ENCODE assay signal across 8 mouse cellular contexts in the genomic region with DNA sequence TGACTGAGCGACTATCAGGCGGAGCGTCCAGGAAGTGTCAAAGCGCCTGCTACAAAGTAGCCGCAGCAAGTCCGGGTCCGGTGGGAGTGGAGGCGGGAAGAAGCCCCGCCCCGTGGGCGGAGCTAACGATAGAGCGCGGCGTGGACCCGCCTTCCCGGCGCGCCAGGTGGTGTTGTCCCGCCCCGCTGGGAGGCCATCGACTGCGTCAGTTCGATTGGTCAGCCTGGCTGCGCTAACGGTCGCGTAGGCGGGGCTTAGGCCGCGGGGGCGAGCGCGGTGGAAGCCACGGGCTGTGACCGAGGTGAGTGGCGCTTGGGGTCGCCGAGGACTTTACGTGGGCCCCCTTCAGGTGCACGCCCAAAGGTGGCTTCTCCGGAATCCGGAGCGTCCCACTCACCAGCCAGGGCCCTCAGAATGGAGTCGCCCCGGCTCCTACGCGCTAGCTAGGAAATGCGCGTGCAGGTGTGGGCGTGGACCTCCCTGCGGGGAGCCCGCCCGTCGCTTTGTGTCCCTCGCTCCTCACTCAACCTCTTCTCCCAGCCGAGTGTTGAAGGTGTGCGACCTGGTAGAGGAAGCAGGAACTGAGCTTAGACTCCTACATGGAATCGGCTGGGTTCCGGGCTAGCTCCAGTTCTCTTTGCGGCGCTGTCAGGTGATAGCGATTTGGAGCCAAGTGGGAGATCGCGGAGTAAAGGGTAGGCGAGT. TPM values are rescaled to one million over a fixed set of nuclear protein-coding genes. Genes with fewer than 3 reads are reported as not detected.
A peak's percentile ranks its signal among the peaks of the same experiment; 100 is the strongest.
DNase-seq lines count a peak whose midpoint lies in the region; ATAC-seq lines count a peak whose summit lies in the region.

A gene (plus strand): TSS at position 178 of the 705 bp plus-strand sequence.

- no peaks in the 10 kb centered on the region for H3K27me3 ChIP-seq in heart, embryonic 14.5 days (ENCODE audit: control insufficient read depth, insufficient read depth, low read length)
- H3K27me3 ChIP-seq in liver, embryonic 13.5 days, result no peaks in the 10 kb centered on the region
- no peaks in the 10 kb centered on the region for H3K27me3 ChIP-seq in stomach, embryonic 16.5 days (ENCODE audit: control insufficient read depth, insufficient read depth, low read length)

- peak within 1 kb of the TSS; percentile 70 for H3K4me2 ChIP-seq in heart, embryonic 14.5 days (ENCODE audit: low read length)
- peak within 1 kb of the TSS; percentile 75 for H3K4me2 ChIP-seq in liver, embryonic 13.5 days
- H3K4me2 ChIP-seq in stomach, embryonic 16.5 days (ENCODE audit: low read depth, low read length), result peak within 1 kb of the TSS; percentile 81

- H3K27ac ChIP-seq in brown adipose tissue, adult 24 weeks (replicated peaks; ENCODE audit: low read depth, low read length), result peak within 1 kb of the TSS; percentile 35; the same call in 1 of the 2 replicates
- peak within 1 kb of the TSS; percentile 40 to 58 for H3K27ac ChIP-seq in heart, embryonic 14.5 days (replicated peaks in 1 of 2; ENCODE audit: control insufficient read depth in 1 of 2, insufficient read depth in 1 of 2, low read depth in 2 of 2, low read length in 2 of 2)
- peak within 1 kb of the TSS; percentile 99 for H3K27ac ChIP-seq in liver, embryonic 13.5 days
- H3K27ac ChIP-seq in stomach, embryonic 16.5 days (ENCODE audit: low read length), result peak within 1 kb of the TSS; percentile 74

- H3K36me3 ChIP-seq in heart, embryonic 14.5 days (ENCODE audit: control insufficient read depth, insufficient read depth, low read length), result 0 out of 2 replicates have a peak, but pooled peaks cover 7% of the 10 kb centered on the region
- peaks cover 19% of the 10 kb centered on the region for H3K36me3 ChIP-seq in liver, embryonic 13.5 days
- 0 out of 2 replicates have a peak, but pooled peaks cover 3% of the 10 kb centered on the region for H3K36me3 ChIP-seq in stomach, embryonic 16.5 days (ENCODE audit: control insufficient read depth, insufficient read depth, low read length)

- DNase-seq in CD4-positive, CD25-positive, alpha-beta regulatory T cell, adult 2 months (ENCODE audit: low read depth, low spot score), result peak; percentile 98
- DNase-seq in fat pad, adult 2 months (ENCODE audit: extremely low read depth, low read depth, low spot score), result peak; percentile 43
- DNase-seq in kidney, postnatal 14 days, result peak; percentile 98
- peak; percentile 96 for DNase-seq in liver, embryonic 13.5 days
- peak; percentile 94 for DNase-seq in neural tube, embryonic 10.5 days (ENCODE audit: extremely low spot score, low spot score)

- WGBS in heart, embryonic 14.5 days, result under 1% methylated on average over 66 of the region's 66 CpGs
- under 1% methylated on average over 66 of the region's 66 CpGs for WGBS in liver, embryonic 13.5 days (ENCODE audit: insufficient replicate concordance)
- under 1% methylated on average over 65 of the region's 66 CpGs for WGBS in stomach, embryonic 16.5 days

- H3K4me1 ChIP-seq in brown adipose tissue, adult 24 weeks (ENCODE audit: control insufficient read depth, insufficient read depth, insufficient read length, low read length), result no peaks in the 10 kb centered on the region
- H3K4me1 ChIP-seq in heart, embryonic 14.5 days (ENCODE audit: control insufficient read depth in 2 of 2, insufficient read depth in 2 of 2, low read length in 2 of 2), result peaks cover 3 to 10% of the 10 kb centered on the region in 2 experiments; a peak in 3 of 4 replicates
- peaks cover 63% of the 10 kb centered on the region for H3K4me1 ChIP-seq in liver, embryonic 13.5 days (replicated peaks)
- peaks cover 10% of the 10 kb centered on the region; the same call in 1 of the 2 replicates for H3K4me1 ChIP-seq in stomach, embryonic 16.5 days (ENCODE audit: control insufficient read depth, insufficient read depth, low read length)

- H3K4me3 ChIP-seq in brown adipose tissue, adult 24 weeks (ENCODE audit: insufficient read depth, low read depth, low read length), result peak within 1 kb of the TSS; percentile 85
- H3K4me3 ChIP-seq in heart, embryonic 14.5 days (ENCODE audit: control insufficient read depth in 1 of 2, insufficient read depth in 1 of 2, low read depth in 1 of 2, low read length in 2 of 2), result peak within 1 kb of the TSS; percentile 63 to 94
- peak within 1 kb of the TSS; percentile 81 for H3K4me3 ChIP-seq in liver, embryonic 13.5 days (replicated peaks)
- H3K4me3 ChIP-seq in stomach, embryonic 16.5 days (replicated peaks; ENCODE audit: low read length), result peak within 1 kb of the TSS; percentile 92

- peak within 1 kb of the TSS; percentile 88 for H3K9ac ChIP-seq in heart, embryonic 14.5 days (ENCODE audit: low read length)
- peak within 1 kb of the TSS; percentile 85 for H3K9ac ChIP-seq in liver, embryonic 13.5 days
- H3K9ac ChIP-seq in stomach, embryonic 16.5 days (ENCODE audit: low read length), result peak within 1 kb of the TSS; percentile 84

- no peaks in the 10 kb centered on the region for H3K9me3 ChIP-seq in heart, embryonic 14.5 days (ENCODE audit: control insufficient read depth, low read length)
- H3K9me3 ChIP-seq in liver, embryonic 13.5 days (replicated peaks), result no peaks in the 10 kb centered on the region
- no peaks in the 10 kb centered on the region for H3K9me3 ChIP-seq in stomach, embryonic 16.5 days (replicated peaks; ENCODE audit: control insufficient read depth, low read length)

- peak; percentile 96 for ATAC-seq in heart, embryonic 14.5 days (ENCODE audit: insufficient number of reproducible peaks, insufficient read depth, low FRiP score, low read depth)
- peak; percentile 88 for ATAC-seq in liver, embryonic 13.5 days (ENCODE audit: low read depth)
- peak; percentile 98 for ATAC-seq in stomach, embryonic 16.5 days (ENCODE audit: insufficient read depth, low FRiP score)

RNA-seq across cellular contexts. Expression of the gene that starts here (rescaled TPM):
- 8.8 and 12.9 TPM in 2 replicates for polyA plus RNA-seq in brown adipose tissue, adult 24 weeks (2012; ENCODE audit: insufficient read depth, insufficient read length, missing spikeins)
- 24.7 and 25.5 TPM in 2 replicates for polyA plus RNA-seq in heart, embryonic 14.5 days (2014; fragmentation: Nextera tagmentation; extraction: Ambion mirVana)
- polyA plus RNA-seq in liver, embryonic 13.5 days (2015; fragmentation: Nextera tagmentation; extraction: Ambion mirVana), result 30.1 and 36.5 TPM in 2 replicates
- 23.9 and 29.3 TPM in 2 replicates for polyA plus RNA-seq in stomach, embryonic 16.5 days (2015; fragmentation: Nextera tagmentation; extraction: Ambion mirVana)

Comparison
In these comparisons a context has a peak if more than half of its experiments do, and no peak if none do; other contexts are left out.
1. Peak in every context shown above with its lines: DNase-seq, ATAC-seq, H3K4me3 ChIP-seq and H3K27ac ChIP-seq.
2. DNase-seq: peak in every context shown above with its lines; median percentile 98 in CD4-positive, CD25-positive, alpha-beta regulatory T cell, adult 2 months; 98 in kidney, postnatal 14 days; 96 in liver, embryonic 13.5 days; 94 in neural tube, embryonic 10.5 days; 43 in fat pad, adult 2 months.
3. H3K27ac ChIP-seq: peak in every context shown above with its lines; median percentile 99 in liver, embryonic 13.5 days; 74 in stomach, embryonic 16.5 days; 49 in heart, embryonic 14.5 days; 35 in brown adipose tissue, adult 24 weeks.